Mouse (Mus musculus) liver, embryonic 13.5 days (tissue): ENCODE measurements at regions not wholly inside any gene's neighbourhood (a gene's known extent, or its start where the extent isn't known, plus 50 kb on each side); places are given as distances from the start of the nearest gene placed in this dataset.

Experiments
- ATAC-seq: fragments of 200-750 bp; cut with Nextera tagmentation; 2 replicates; pipeline ENCODE4 v1.8.0; 2017; ENCODE audit warnings: low read depth, mild to moderate bottlenecking, moderate number of reproducible peaks, moderate library complexity
- DNase-seq: peaks from one replicate; pipeline ENCODE4 v3.0.0; 2022
- H3K27ac ChIP-seq: fragments of 300-500 bp; sonication (generic); 2 replicates; pipeline ENCODE4 v1.5.1; 2015; ENCODE audit warnings: moderate library complexity, mild to moderate bottlenecking, inconsistent platforms
- H3K27me3 ChIP-seq: fragments of 300-500 bp; sonication (generic); 2 replicates; pipeline ENCODE4 v1.6.1; 2015; ENCODE audit warnings: mild to moderate bottlenecking, inconsistent platforms
- H3K36me3 ChIP-seq: fragments of 300-500 bp; sonication (generic); 2 replicates; pipeline ENCODE4 v1.6.1; 2015; ENCODE audit warnings: mild to moderate bottlenecking, inconsistent platforms
- H3K4me1 ChIP-seq: fragments of 300-500 bp; sonication (generic); replicated peaks from 2 replicates; pipeline ENCODE4 v1.6.1; 2015; ENCODE audit warnings: inconsistent platforms
- H3K4me2 ChIP-seq: fragments of 300-500 bp; sonication (generic); 2 replicates; pipeline ENCODE4 v1.6.1; 2015; ENCODE audit warnings: inconsistent platforms, mild to moderate bottlenecking, moderate library complexity
- H3K4me3 ChIP-seq: fragments of 300-500 bp; sonication (generic); replicated peaks from 2 replicates; pipeline ENCODE4 v1.5.1; 2015; ENCODE audit warnings: mild to moderate bottlenecking, inconsistent platforms
- H3K9ac ChIP-seq: fragments of 300-500 bp; sonication (generic); 2 replicates; pipeline ENCODE4 v1.6.1; 2015; ENCODE audit warnings: mild to moderate bottlenecking, inconsistent platforms
- H3K9me3 ChIP-seq: fragments of 300-500 bp; sonication (generic); replicated peaks from 2 replicates; pipeline ENCODE4 v1.6.1; 2016; ENCODE audit warnings: inconsistent platforms
- WGBS: fragments of 180-500 bp; shearing (Covaris S2); methylation state at CpG from one replicate; pipeline ENCODE4 v1.1.7; 2015; ENCODE audit not compliant: insufficient replicate concordance; 5-methylcytosine and 5-hydroxymethylcytosine counted together

DNA sequence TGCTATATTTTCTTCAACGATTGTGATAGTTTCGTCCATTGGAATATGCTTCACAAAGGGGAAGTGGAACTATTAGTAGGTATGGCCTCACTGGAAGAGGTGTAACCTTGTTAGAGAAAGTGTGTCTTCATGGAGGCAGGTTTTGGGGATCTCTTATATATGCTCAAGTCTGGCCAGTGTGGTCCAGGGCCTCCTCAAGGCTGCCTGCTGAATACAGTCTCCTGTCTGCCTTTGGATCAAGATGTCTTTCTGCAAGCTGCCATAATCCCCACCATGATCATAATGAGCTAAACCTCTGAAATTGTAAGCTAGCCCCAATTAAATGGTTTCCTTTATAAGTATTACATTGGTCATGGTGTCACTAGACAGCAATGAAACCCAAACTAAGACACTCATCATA, 384.3 kb downstream of the Btbd3 start:
- Histone ChIP-seq H3K4me2 (no peak overlapping the region), H3K27me3 (no peaks in the 10 kb centered on the region), H3K4me1 (no peaks in the 10 kb centered on the region), H3K9me3 (no peaks in the 10 kb centered on the region), H3K27ac (no peak overlapping the region), H3K9ac (no peak overlapping the region), H3K4me3 (no peak overlapping the region), H3K36me3 (no peaks in the 10 kb centered on the region)
- no peak for DNase-seq
- WGBS, result 70% methylated on average over 2 of the region's 2 CpGs
- ATAC-seq, result no peak

DNA sequence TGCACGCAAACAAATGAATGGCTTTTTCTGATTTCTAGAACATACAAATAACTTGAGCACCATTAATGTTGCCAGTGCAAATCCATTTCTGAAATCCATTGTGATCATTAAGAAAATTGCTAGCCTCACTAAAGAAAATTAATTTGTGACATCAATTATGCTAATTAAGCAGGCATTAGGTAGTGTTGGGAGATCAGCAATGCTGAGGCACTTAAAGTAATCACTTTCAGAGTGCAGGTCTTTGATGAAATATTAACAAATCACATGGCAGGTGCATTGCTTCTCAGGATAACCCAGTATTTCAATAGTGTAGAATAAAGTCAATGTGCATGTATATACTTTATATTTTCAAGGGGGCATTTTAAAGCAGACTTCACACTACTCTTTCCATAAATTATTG, 385.0 kb downstream of the Btbd3 start:
- H3K9ac ChIP-seq, result no peak overlapping the region
- no peak overlapping the region for H3K4me3 ChIP-seq
- H3K4me2 ChIP-seq, result no peak overlapping the region
- H3K4me1 ChIP-seq, result no peaks in the 10 kb centered on the region
- WGBS, result 86% methylated on average over 1 of the region's 1 CpGs
- H3K27ac ChIP-seq, result no peak overlapping the region
- ATAC-seq (no peak), DNase-seq (no peak)
- no peaks in the 10 kb centered on the region for H3K27me3 ChIP-seq
- no peaks in the 10 kb centered on the region for H3K9me3 ChIP-seq
- H3K36me3 ChIP-seq, result no peaks in the 10 kb centered on the region

DNA sequence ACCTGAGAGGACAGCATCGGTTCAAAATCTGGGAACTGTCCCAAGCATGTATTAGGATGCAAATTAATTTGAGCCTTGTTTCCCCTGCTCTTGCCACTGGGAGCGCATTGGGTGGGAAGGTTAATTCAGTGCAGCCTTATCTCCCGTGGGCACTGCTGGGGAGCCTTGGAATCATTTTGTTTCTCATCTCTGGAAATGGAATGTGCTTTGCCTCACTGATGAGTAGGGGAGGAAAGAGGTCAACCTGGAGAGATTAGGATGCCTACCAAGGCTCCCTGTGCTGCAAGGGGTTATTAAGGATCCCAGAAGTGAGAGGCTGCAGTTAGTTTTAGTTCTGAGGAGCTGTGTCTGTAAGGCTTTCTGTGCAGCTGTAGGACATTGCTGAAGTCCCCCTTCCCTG, 392.3 kb downstream of the Btbd3 start:
- Histone ChIP-seq H3K4me3 (no peak overlapping the region), H3K4me2 (no peak overlapping the region), H3K9me3 (no peaks in the 10 kb centered on the region), H3K27ac (no peak overlapping the region), H3K4me1 (no peaks in the 10 kb centered on the region), H3K9ac (no peak overlapping the region), H3K36me3 (no peaks in the 10 kb centered on the region), H3K27me3 (no peaks in the 10 kb centered on the region)
- 57% methylated on average over 3 of the region's 3 CpGs for WGBS
- DNase-seq (no peak), ATAC-seq (no peak)

- no peak for DNase-seq
- Histone ChIP-seq H3K36me3 (no peaks in the 10 kb centered on the region), H3K27me3 (no peaks in the 10 kb centered on the region), H3K9ac (no peak overlapping the region), H3K9me3 (no peaks in the 10 kb centered on the region), H3K4me1 (no peaks in the 10 kb centered on the region), H3K4me3 (no peak overlapping the region), H3K4me2 (no peak overlapping the region), H3K27ac (no peak overlapping the region)
- no peak for ATAC-seq
Observed at GRCm38 (mm10) chr2:138659376-138659775, 403.0 kb downstream of the Btbd3 start.

GRCm38 (mm10) chr2:138670307-138670706, 413.9 kb downstream of the Btbd3 start:
- H3K27me3 ChIP-seq, result no peaks in the 10 kb centered on the region
- no peaks in the 10 kb centered on the region for H3K9me3 ChIP-seq
- H3K4me3 ChIP-seq, result no peak overlapping the region
- H3K4me1 ChIP-seq, result no peaks in the 10 kb centered on the region
- DNase-seq (no peak), ATAC-seq (no peak)
- no peak overlapping the region for H3K4me2 ChIP-seq
- H3K27ac ChIP-seq, result no peak overlapping the region
- H3K36me3 ChIP-seq, result no peaks in the 10 kb centered on the region
- no peak overlapping the region for H3K9ac ChIP-seq

DNA sequence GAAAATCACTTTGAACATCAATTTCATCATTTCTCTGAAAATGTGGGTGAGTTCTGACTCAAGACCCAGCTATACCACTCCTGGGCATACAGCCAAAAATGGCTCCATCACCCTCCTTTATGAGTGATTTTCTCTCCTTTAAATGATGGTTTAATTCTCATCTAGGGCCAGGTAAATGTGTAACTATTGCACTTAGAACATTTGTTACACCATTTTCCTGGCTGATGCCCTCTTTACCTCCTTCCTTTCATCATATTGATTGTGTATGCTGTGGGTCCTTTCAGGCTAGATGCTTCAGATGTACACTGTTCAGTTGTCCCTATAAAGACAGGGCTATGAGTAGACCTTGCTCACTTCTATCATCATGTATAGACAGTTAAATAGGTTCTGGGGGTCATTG, 418.4 kb downstream of the Btbd3 start:
- Histone ChIP-seq H3K9ac (no peak overlapping the region), H3K4me3 (no peak overlapping the region), H3K36me3 (no peaks in the 10 kb centered on the region), H3K27ac (no peak overlapping the region), H3K4me2 (no peak overlapping the region), H3K4me1 (no peaks in the 10 kb centered on the region), H3K9me3 (no peaks in the 10 kb centered on the region), H3K27me3 (no peaks in the 10 kb centered on the region)
- DNase-seq (no peak), ATAC-seq (no peak)

DNA sequence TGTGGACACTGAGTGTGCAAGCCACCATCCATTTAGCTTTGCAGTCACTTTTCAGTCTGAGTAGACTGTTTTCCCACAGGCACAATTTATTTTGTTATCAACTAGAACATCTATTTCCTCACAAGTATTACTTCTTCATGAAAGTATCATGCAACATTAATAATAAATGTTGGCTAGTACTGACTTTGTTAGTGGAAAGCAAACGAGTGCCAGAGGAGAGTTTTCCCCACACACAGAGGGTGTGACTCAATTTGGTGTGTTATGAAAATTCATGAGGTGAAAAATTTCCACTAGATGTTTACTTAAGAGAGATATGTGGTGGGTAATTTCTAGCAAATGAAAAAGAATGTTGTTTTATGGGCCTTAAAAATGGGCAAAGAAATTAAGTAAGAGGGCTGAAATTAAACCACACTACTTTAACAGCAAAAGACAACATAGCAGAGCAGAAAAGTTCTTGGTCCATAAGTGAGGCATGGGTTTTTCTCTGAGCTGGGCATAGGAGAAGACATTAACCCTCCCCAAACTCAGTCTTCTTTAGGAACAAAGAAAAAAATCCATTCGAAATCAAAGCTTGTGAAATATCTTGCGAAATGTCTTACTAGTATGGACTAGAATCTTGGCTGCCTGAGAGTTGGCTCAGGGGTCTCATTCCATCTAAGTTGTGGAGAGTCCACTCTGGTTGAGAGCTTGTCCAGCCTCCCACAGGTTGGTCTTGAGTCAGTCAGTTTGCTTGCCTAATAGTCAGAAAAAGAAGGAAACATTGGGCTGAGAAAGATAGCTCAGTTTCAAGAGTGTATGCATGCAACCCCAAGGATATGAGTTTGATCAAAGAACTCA, 419.1 kb downstream of the Btbd3 start:
- no peak for ATAC-seq
- Histone ChIP-seq H3K9ac (no peak overlapping the region), H3K36me3 (no peaks in the 10 kb centered on the region), H3K4me3 (no peak overlapping the region), H3K4me1 (no peaks in the 10 kb centered on the region), H3K9me3 (no peaks in the 10 kb centered on the region), H3K4me2 (no peak overlapping the region), H3K27me3 (no peaks in the 10 kb centered on the region), H3K27ac (no peak overlapping the region)
- 62% methylated on average over 3 of the region's 3 CpGs for WGBS
- no peak for DNase-seq

GRCm38 (mm10) chr2:138688140-138688871, 431.9 kb downstream of the Btbd3 start:
- DNase-seq (no peak), ATAC-seq (no peak)
- Histone ChIP-seq H3K4me3 (no peak overlapping the region), H3K9me3 (no peaks in the 10 kb centered on the region), H3K4me2 (no peak overlapping the region), H3K4me1 (no peaks in the 10 kb centered on the region), H3K27me3 (no peaks in the 10 kb centered on the region), H3K9ac (no peak overlapping the region), H3K36me3 (no peaks in the 10 kb centered on the region), H3K27ac (no peak overlapping the region)

GRCm38 (mm10) chr2:138689497-138689896, 433.1 kb downstream of the Btbd3 start:
- 58% methylated on average over 5 of the region's 5 CpGs for WGBS
- DNase-seq (no peak), ATAC-seq (no peak)
- H3K27ac ChIP-seq, result no peak overlapping the region
- no peak overlapping the region for H3K4me3 ChIP-seq
- H3K36me3 ChIP-seq, result no peaks in the 10 kb centered on the region
- H3K9me3 ChIP-seq, result no peaks in the 10 kb centered on the region
- H3K4me1 ChIP-seq, result no peaks in the 10 kb centered on the region
- no peak overlapping the region for H3K4me2 ChIP-seq
- no peaks in the 10 kb centered on the region for H3K27me3 ChIP-seq
- H3K9ac ChIP-seq, result no peak overlapping the region

GRCm38 (mm10) chr2:138702783-138703182, 446.4 kb downstream of the Btbd3 start:
- H3K9me3 ChIP-seq, result no peaks in the 10 kb centered on the region
- no peak overlapping the region for H3K27ac ChIP-seq
- H3K9ac ChIP-seq, result no peak overlapping the region
- H3K4me2 ChIP-seq, result no peak overlapping the region
- no peak overlapping the region for H3K4me3 ChIP-seq
- H3K4me1 ChIP-seq, result no peaks in the 10 kb centered on the region
- ATAC-seq, result no peak
- WGBS, result 62% methylated on average over 4 of the region's 4 CpGs
- H3K36me3 ChIP-seq, result no peaks in the 10 kb centered on the region
- H3K27me3 ChIP-seq, result no peaks in the 10 kb centered on the region
- DNase-seq, result no peak

DNA sequence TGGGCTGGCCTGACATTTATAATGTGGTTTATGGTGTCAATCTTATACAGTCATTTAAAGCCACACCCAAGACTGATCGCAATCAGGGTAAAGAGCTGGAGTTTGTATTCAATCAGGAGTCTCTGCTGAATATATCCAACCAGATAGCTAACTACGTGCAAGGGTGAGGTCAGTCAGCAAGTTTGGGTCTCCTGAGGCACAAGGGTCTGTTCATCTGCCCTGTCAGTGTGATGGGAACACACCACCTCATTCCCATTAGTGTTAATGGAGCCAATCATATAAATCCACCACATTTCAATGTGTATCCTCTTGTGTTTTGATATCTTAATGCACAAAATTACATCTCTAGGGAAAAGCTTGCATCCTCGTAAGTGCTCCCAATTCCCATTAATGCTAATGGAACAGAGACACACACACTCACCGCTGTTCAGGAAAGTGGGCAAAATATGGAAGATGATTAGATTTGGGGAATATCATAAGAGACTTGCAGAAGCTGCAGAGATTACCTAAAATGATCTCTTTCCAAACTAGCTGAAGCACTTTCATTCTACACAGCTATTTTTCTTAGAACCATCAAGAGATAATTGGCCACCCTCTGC, 447.7 kb downstream of the Btbd3 start:
- no peak for ATAC-seq

DNA sequence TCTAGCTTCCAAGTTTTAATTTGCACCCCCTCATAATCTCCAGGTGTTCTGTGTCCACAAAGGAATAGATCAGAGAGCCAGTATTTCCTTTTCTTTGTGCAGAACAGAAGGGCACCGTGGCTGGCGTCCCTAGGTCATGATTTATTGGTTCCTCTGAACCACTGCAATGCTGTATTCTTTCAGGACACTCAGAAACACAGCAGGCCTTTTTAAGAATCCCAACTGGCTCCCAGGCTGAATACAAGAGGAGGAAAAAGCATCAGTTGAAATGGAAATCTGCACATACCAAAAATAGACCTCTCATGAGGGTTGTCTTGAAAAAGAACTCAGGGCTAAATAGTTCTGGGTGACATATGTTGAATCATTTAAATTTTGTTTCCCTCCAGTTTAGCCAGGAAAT, 452.4 kb downstream of the Btbd3 start:
- Histone ChIP-seq H3K4me1 (no peaks in the 10 kb centered on the region), H3K9ac (no peak overlapping the region), H3K27me3 (no peaks in the 10 kb centered on the region), H3K4me3 (no peak overlapping the region), H3K4me2 (no peak overlapping the region), H3K36me3 (no peaks in the 10 kb centered on the region), H3K9me3 (no peaks in the 10 kb centered on the region), H3K27ac (no peak overlapping the region)
- DNase-seq (no peak), ATAC-seq (no peak)
- 60% methylated on average over 2 of the region's 2 CpGs for WGBS

More for the DNA sequence above, 447.7 kb downstream of the Btbd3 start:
- no peak overlapping the region for H3K9ac ChIP-seq
- no peak overlapping the region for H3K27ac ChIP-seq
- H3K4me2 ChIP-seq, result no peak overlapping the region
- WGBS, result 68% methylated on average over 4 of the region's 4 CpGs
- H3K36me3 ChIP-seq, result no peaks in the 10 kb centered on the region
- no peaks in the 10 kb centered on the region for H3K4me1 ChIP-seq
- no peaks in the 10 kb centered on the region for H3K9me3 ChIP-seq
- H3K4me3 ChIP-seq, result no peak overlapping the region
- H3K27me3 ChIP-seq, result no peaks in the 10 kb centered on the region
- no peak for DNase-seq
